Mouse (Mus musculus) testis, postnatal 14 days (tissue): Measurements from ENCODE around the gene Itpr2.

Source experiments
- DNase-seq: peaks from one replicate; pipeline ENCODE4 v3.0.0; 2021; ENCODE audit warnings: low spot score

Itpr2 gene

GRCm38 (mm10) chr6:146258751-146259150, 243.3 kb downstream of the Itpr2 start:
- DNase-seq: no peak

GRCm38 (mm10) chr6:146258261-146258660, 243.8 kb downstream of the Itpr2 start:
- no peak for DNase-seq

GRCm38 (mm10) chr6:146256947-146257670, 244.9 kb downstream of the Itpr2 start:
- DNase-seq: no peak

GRCm38 (mm10) chr6:146256401-146256800, 245.6 kb downstream of the Itpr2 start:
- DNase-seq: no peak

- DNase-seq: no peak
Measured at GRCm38 (mm10) chr6:146255656-146256055, 246.4 kb downstream of the Itpr2 start.

GRCm38 (mm10) chr6:146254931-146255330, 247.1 kb downstream of the Itpr2 start:
- no peak for DNase-seq

- no peak for DNase-seq
Measured at GRCm38 (mm10) chr6:146254216-146254820, 247.7 kb downstream of the Itpr2 start.

- no peak for DNase-seq
Measured at GRCm38 (mm10) chr6:146249096-146249495, 252.9 kb downstream of the Itpr2 start.

GRCm38 (mm10) chr6:146248341-146248740, 253.7 kb downstream of the Itpr2 start:
- no peak for DNase-seq

- DNase-seq: no peak
Measured at GRCm38 (mm10) chr6:146247906-146248305, 254.1 kb downstream of the Itpr2 start.

GRCm38 (mm10) chr6:146246368-146246767, 255.7 kb downstream of the Itpr2 start:
- no peak for DNase-seq

- no peak for DNase-seq
Measured at GRCm38 (mm10) chr6:146245888-146246287, 256.1 kb downstream of the Itpr2 start.

- DNase-seq: no peak
Measured at GRCm38 (mm10) chr6:146243068-146243467, 259.0 kb downstream of the Itpr2 start.

- DNase-seq: no peak
Measured at GRCm38 (mm10) chr6:146241336-146241735, 260.7 kb downstream of the Itpr2 start.

- DNase-seq: no peak
Measured at GRCm38 (mm10) chr6:146235165-146235564, 266.9 kb downstream of the Itpr2 start.

- DNase-seq: no peak
Measured at GRCm38 (mm10) chr6:146234417-146234816, 267.6 kb downstream of the Itpr2 start.

- DNase-seq: no peak
Measured at GRCm38 (mm10) chr6:146230903-146231302, 271.1 kb downstream of the Itpr2 start.

GRCm38 (mm10) chr6:146230373-146230788, 271.6 kb downstream of the Itpr2 start:
- DNase-seq: no peak

- DNase-seq: no peak
Measured at GRCm38 (mm10) chr6:146229967-146230366, 272.1 kb downstream of the Itpr2 start.

GRCm38 (mm10) chr6:146229519-146229918, 272.5 kb downstream of the Itpr2 start:
- DNase-seq: no peak

- DNase-seq: no peak
Measured at GRCm38 (mm10) chr6:146228048-146228447, 274.0 kb downstream of the Itpr2 start.

GRCm38 (mm10) chr6:146222403-146223063, 279.5 kb downstream of the Itpr2 start:
- no peak for DNase-seq
